Mouse (Mus musculus) bone marrow, adult 2 months (tissue): Measurements from ENCODE around the gene Lurap1. TPM values are rescaled to one million over a fixed set of nuclear protein-coding genes. Genes with fewer than 3 reads are reported as not detected.

Source experiments
- H3K27ac ChIP-seq: fragments of 200-500 bp; 2 replicates; pipeline ENCODE4 v1.5.1; 2012; ENCODE audit warnings: low read depth, mild to moderate bottlenecking, control low read depth, inconsistent platforms, low read length; ENCODE audit not compliant: control insufficient read depth, poor library complexity, insufficient read depth
- H3K4me1 ChIP-seq: fragments of 200-500 bp; 2 replicates; pipeline ENCODE4 v1.6.1; 2011; ENCODE audit warnings: low read length; ENCODE audit not compliant: control insufficient read depth, insufficient read depth
- H3K4me3 ChIP-seq: fragments of 200-500 bp; replicated peaks from 2 replicates; pipeline ENCODE3; 2011; ENCODE audit warnings: mild to moderate bottlenecking, low read depth, low read length, control low read depth; ENCODE audit not compliant: control insufficient read depth
- CTCF ChIP-seq: fragments of 200-500 bp; IDR thresholded peaks from 2 replicates; pipeline ENCODE4 v1.5.1; 2011; ENCODE audit warnings: low read length, control low read depth; ENCODE audit not compliant: control insufficient read depth, insufficient read depth
- POLR2A ChIP-seq: fragments of 200-500 bp; IDR thresholded peaks from 2 replicates; pipeline ENCODE4 v1.6.1; 2011; ENCODE audit warnings: low read depth, mild to moderate bottlenecking, control low read depth, low read length, borderline replicate concordance; ENCODE audit not compliant: control insufficient read depth
- WGBS: fragments of 180-500 bp; shearing (Covaris S2); methylation state at CpG from one replicate; pipeline ENCODE4 v1.1.7; 2018; 5-methylcytosine and 5-hydroxymethylcytosine counted together
- polyA plus RNA-seq: library from polyadenylated mRNA; stranded (reverse); fragments of >200 nt; gene quantifications from 2 replicates; pipeline ENCODE4 v1.2.4, GENCODE M21; 2011; ENCODE audit warnings: low replicate concordance; ENCODE audit not compliant: missing spikeins, insufficient read depth, insufficient read length

Lurap1 gene
- polyA plus RNA-seq, 1 experiment: 0.35 TPM

- Histone ChIP-seq H3K27ac (no peak overlapping the region), H3K4me3 (no peak overlapping the region), H3K4me1 (peaks cover 2% of the 10 kb centered on the region)
- WGBS: 53% methylated on average over 8 of the region's 8 CpGs
- TF ChIP-seq CTCF (no peak), POLR2A (no peak)
Measured at GRCm38 (mm10) chr4:116165708-116166407, 14.7 kb upstream of the Lurap1 start.

DNA sequence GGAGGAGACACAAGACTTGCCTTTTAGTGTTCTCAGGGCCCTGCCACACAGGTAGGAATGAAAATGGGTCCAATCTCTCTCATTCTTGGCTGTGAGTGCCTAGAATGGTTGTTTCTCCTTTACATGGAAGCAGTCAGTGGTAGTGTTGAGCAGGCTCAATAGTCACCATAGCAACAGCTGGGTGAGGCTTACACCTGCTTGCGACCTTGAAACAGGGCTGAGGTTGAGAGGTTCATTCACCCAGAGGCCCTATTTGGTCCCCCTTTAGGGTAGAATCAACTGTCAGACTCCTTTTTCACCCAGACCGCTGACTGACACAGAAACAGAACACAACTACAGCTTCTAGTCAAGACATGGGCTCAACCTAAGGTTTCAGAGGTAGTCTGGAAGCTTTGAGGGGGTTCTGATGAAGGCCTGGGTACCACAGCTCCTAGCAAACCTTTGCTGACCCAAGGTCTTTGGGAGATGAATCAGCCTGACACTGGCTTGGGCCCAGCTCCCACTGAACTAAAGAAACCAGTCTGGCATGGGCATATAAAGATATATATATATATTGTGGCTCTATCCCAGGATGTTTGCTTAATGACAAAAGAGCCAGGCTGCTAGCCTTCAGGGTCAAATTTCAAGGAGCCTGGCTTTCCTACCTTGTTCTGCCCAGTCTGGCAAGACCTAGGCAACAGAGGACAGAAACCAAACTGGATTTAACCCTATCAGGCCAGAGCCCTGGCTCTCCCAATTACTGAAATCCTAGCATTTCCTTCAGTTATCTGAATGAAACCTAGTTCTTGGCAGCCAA is 13.8 kb upstream of the Lurap1 start:
- H3K4me1 ChIP-seq: peaks cover 2% of the 10 kb centered on the region
- WGBS: 80% methylated on average over 2 of the region's 2 CpGs
- TF ChIP-seq CTCF (no peak), POLR2A (no peak)
- no peak overlapping the region for H3K4me3 ChIP-seq
- no peak overlapping the region for H3K27ac ChIP-seq

- Histone ChIP-seq H3K4me3 (no peak overlapping the region), H3K27ac (no peak overlapping the region), H3K4me1 (no peaks in the 10 kb centered on the region)
- WGBS: 75% methylated on average over 4 of the region's 4 CpGs
- TF ChIP-seq CTCF (no peak), POLR2A (no peak)
Measured at GRCm38 (mm10) chr4:116162142-116162541, 11.0 kb upstream of the Lurap1 start.

GRCm38 (mm10) chr4:116160769-116161168 is 9.6 kb upstream of the Lurap1 start:
- WGBS: 87% methylated on average over 3 of the region's 3 CpGs
- TF ChIP-seq CTCF (no peak), POLR2A (no peak)
- Histone ChIP-seq H3K27ac (no peak overlapping the region), H3K4me3 (no peak overlapping the region), H3K4me1 (no peaks in the 10 kb centered on the region)

- no peak overlapping the region for H3K27ac ChIP-seq
- no peaks in the 10 kb centered on the region for H3K4me1 ChIP-seq
- 0 out of 2 replicates have a peak, but pooled peaks have one; percentile 18 for TF ChIP-seq CTCF
- no peak for TF ChIP-seq POLR2A
- 33% methylated on average over 3 of the region's 3 CpGs for WGBS
- no peak overlapping the region for H3K4me3 ChIP-seq
Measured at GRCm38 (mm10) chr4:116159912-116160311, 8.8 kb upstream of the Lurap1 start.

DNA sequence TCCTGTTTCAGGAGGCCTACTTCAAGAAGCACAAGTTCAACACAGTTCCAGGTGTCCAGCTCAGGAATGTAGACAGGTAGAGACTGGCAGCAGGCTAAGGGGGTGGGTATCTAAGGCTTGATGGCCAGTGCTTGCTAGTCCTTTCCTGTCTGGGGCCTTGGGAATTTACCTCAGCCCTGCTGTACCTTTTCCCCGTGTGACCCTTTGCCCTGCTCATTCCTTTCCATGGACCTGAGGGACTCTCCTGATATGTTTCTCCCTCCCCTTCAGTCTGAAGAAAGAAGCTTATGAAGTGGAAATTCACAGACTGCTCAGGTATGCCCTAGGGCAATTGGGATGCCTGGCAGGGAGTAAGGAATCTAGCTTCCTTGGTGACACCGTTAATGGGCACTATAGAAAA is 6.7 kb upstream of the Lurap1 start:
- no peak overlapping the region for H3K27ac ChIP-seq
- TF ChIP-seq CTCF (no peak), POLR2A (no peak)
- 90% methylated on average over 2 of the region's 2 CpGs for WGBS
- H3K4me3 ChIP-seq: no peak overlapping the region
- no peaks in the 10 kb centered on the region for H3K4me1 ChIP-seq

GRCm38 (mm10) chr4:116152702-116153101 is 1.6 kb upstream of the Lurap1 start:
- Histone ChIP-seq H3K4me3 (no peak overlapping the region), H3K27ac (no peak overlapping the region), H3K4me1 (no peaks in the 10 kb centered on the region; the same call in 1 of the 2 replicates)
- no peak for TF ChIP-seq CTCF
- TF ChIP-seq POLR2A: no peak
- WGBS: 92% methylated on average over 15 of the region's 15 CpGs

DNA sequence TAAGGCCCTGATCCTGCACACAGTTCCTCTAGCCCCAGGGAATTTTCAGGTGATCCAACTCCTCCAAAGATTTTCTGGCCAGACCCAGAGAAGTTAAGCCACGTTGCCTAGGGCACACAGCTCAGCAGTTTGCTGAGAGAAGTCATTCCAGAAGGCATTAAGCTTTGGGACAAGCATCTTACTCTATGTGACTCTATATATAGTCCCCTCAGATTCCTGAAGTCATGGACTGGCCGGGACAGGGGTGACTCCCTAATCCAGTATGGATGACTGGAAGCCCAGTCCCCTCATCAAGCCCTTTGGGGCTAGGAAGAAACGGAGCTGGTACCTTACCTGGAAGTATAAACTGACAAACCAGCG is 296 bp downstream of the Lurap1 start:
- TF ChIP-seq CTCF (no peak), POLR2A (no peak)
- Histone ChIP-seq H3K27ac (no peak overlapping the region), H3K4me1 (no peaks in the 10 kb centered on the region; the same call in 1 of the 2 replicates), H3K4me3 (peak overlapping the region; percentile 57)
- 25% methylated on average over 4 of the region's 4 CpGs for WGBS
